In genomic region chr7:30909773-30910172, GRCm38 (mm10) we compare ENCODE assay signal across 36 mouse cellular contexts. TPM values are rescaled to one million over a fixed set of nuclear protein-coding genes. Genes with fewer than 3 reads are reported as not detected.
DNase-seq lines count a peak whose midpoint lies in the region; ATAC-seq and TF ChIP-seq lines count a peak whose summit lies in the region.
"Had no signal": no experiment of that assay in that cellular context is flagged by ENCODE, and none has a peak within 500 bp of the region (broad histone marks: within the 10 kb centered on the region; RNA-seq: fewer than 3 reads in every experiment).

No protein-coding gene starts in this region.

- 66% methylated on average over 6 of the region's 6 CpGs for WGBS in intestine, embryonic 16.5 days
- WGBS in intestine, postnatal 0 days = 44% methylated on average over 6 of the region's 6 CpGs
- WGBS in liver, embryonic 16.5 days (ENCODE audit: insufficient replicate concordance) = 40% methylated on average over 6 of the region's 6 CpGs
- WGBS in hindbrain, embryonic 16.5 days = 86% methylated on average over 6 of the region's 6 CpGs

- no peaks in the 10 kb centered on the region for H3K36me3 ChIP-seq in intestine, embryonic 16.5 days (ENCODE audit: control insufficient read depth, insufficient read depth, low read length)
- H3K36me3 ChIP-seq in intestine, postnatal 0 days (ENCODE audit: control insufficient read depth, insufficient read depth) = no peaks in the 10 kb centered on the region
- no peaks in the 10 kb centered on the region for H3K36me3 ChIP-seq in liver, embryonic 16.5 days (ENCODE audit: control insufficient read depth, insufficient read depth)
- no peaks in the 10 kb centered on the region for H3K36me3 ChIP-seq in hindbrain, embryonic 16.5 days (ENCODE audit: control insufficient read depth, insufficient read depth, low read length)
- H3K36me3 ChIP-seq: embryonic facial prominence, embryonic 13.5 days; heart, embryonic 10.5 days; heart, embryonic 15.5 days; hindbrain, embryonic 12.5 days; kidney, embryonic 15.5 days; limb, embryonic 12.5 days; lung, embryonic 15.5 days; midbrain, embryonic 12.5 days; stomach, embryonic 15.5 days had no signal

- no peak overlapping the region for H3K4me3 ChIP-seq in intestine, embryonic 16.5 days (ENCODE audit: low read length)
- H3K4me3 ChIP-seq in intestine, postnatal 0 days (ENCODE audit: low read depth, low read length) = no peak overlapping the region
- H3K4me3 ChIP-seq in liver, embryonic 16.5 days (ENCODE audit: low read depth, low read length) = no peak overlapping the region
- H3K4me3 ChIP-seq in hindbrain, embryonic 16.5 days (ENCODE audit: low read length) = no peak overlapping the region
- H3K4me3 ChIP-seq: embryonic facial prominence, embryonic 13.5 days; erythroblast, embryonic 14.5 days; heart, embryonic 15.5 days; hindbrain, embryonic 12.5 days; layer of hippocampus, adult 2 months; left cerebral cortex, adult 2 months; limb, embryonic 12.5 days; midbrain, embryonic 12.5 days; myocyte; stomach, embryonic 15.5 days had no signal

- no peak overlapping the region for H3K4me2 ChIP-seq in intestine, embryonic 16.5 days (ENCODE audit: low read depth, low read length)
- H3K4me2 ChIP-seq in intestine, postnatal 0 days (replicated peaks; ENCODE audit: low read depth) = no peak overlapping the region
- no peak overlapping the region for H3K4me2 ChIP-seq in liver, embryonic 16.5 days (ENCODE audit: low read depth, low read length)
- no peak overlapping the region for H3K4me2 ChIP-seq in hindbrain, embryonic 16.5 days (ENCODE audit: low read length)

- peak; percentile 51; the same call in 1 of the 2 replicates for ATAC-seq in intestine, embryonic 16.5 days
- ATAC-seq in intestine, postnatal 0 days = no peak
- peak; percentile 59 for ATAC-seq in liver, embryonic 16.5 days (ENCODE audit: low read depth)
- no peak for ATAC-seq in hindbrain, embryonic 16.5 days

- no peak overlapping the region for H3K27ac ChIP-seq in intestine, embryonic 16.5 days (ENCODE audit: low read length)
- H3K27ac ChIP-seq in intestine, postnatal 0 days (ENCODE audit: low read depth, low read length) = no peak overlapping the region
- H3K27ac ChIP-seq in liver, embryonic 16.5 days (ENCODE audit: low read length) = no peak overlapping the region
- H3K27ac ChIP-seq in hindbrain, embryonic 16.5 days (ENCODE audit: low read depth, low read length) = no peak overlapping the region
- H3K27ac ChIP-seq: embryonic facial prominence, embryonic 13.5 days; heart, embryonic 10.5 days; heart, embryonic 15.5 days; hindbrain, embryonic 12.5 days; kidney, embryonic 15.5 days; layer of hippocampus, adult 2 months; left cerebral cortex, adult 2 months; limb, embryonic 12.5 days; liver, embryonic 14.5 days; lung, embryonic 15.5 days; midbrain, embryonic 12.5 days; stomach, embryonic 15.5 days had no signal

- DNase-seq in T-cell, adult 2 months (ENCODE audit: low spot score) = peak; percentile 40
- peak; percentile 15 to 45 for DNase-seq in natural killer cell, adult 2 months (ENCODE audit: low spot score in 2 of 2)
- DNase-seq in thymus, postnatal 4 days = no peak
- no peak for DNase-seq in urinary bladder, adult 18-20 months (ENCODE audit: low spot score in 2 of 2)
- DNase-seq: adrenal gland, adult 8-10 months; cerebellum, adult 9-10 months; cerebellum, postnatal 36 days; embryo, embryonic 11 days; gastrocnemius, postnatal 10 days; heart, adult 11 months; kidney, adult 18-20 months; kidney, postnatal 25 days; right cerebral cortex, postnatal 25 days; thymus, postnatal 14 days had no signal

- no peaks in the 10 kb centered on the region for H3K9me3 ChIP-seq in intestine, embryonic 16.5 days (ENCODE audit: control insufficient read depth, low read length)
- no peaks in the 10 kb centered on the region for H3K9me3 ChIP-seq in intestine, postnatal 0 days (ENCODE audit: control insufficient read depth)
- no peaks in the 10 kb centered on the region for H3K9me3 ChIP-seq in liver, embryonic 16.5 days (replicated peaks; ENCODE audit: control insufficient read depth, low read length)
- no peaks in the 10 kb centered on the region for H3K9me3 ChIP-seq in hindbrain, embryonic 16.5 days (ENCODE audit: control insufficient read depth, low read length)
- H3K9me3 ChIP-seq: embryonic facial prominence, embryonic 13.5 days; heart, embryonic 10.5 days; heart, embryonic 15.5 days; hindbrain, embryonic 12.5 days; kidney, embryonic 15.5 days; limb, embryonic 12.5 days; lung, embryonic 15.5 days; megakaryocyte, embryonic 14.5 days; midbrain, embryonic 12.5 days; stomach, embryonic 15.5 days had no signal

- no peak overlapping the region for H3K9ac ChIP-seq in intestine, embryonic 16.5 days (ENCODE audit: low read depth, low read length)
- H3K9ac ChIP-seq in intestine, postnatal 0 days (ENCODE audit: low read depth, low read length) = no peak overlapping the region
- no peak overlapping the region for H3K9ac ChIP-seq in liver, embryonic 16.5 days (ENCODE audit: low read depth, low read length)
- no peak overlapping the region for H3K9ac ChIP-seq in hindbrain, embryonic 16.5 days (ENCODE audit: low read depth, low read length)
- H3K9ac ChIP-seq: embryonic facial prominence, embryonic 13.5 days; heart, embryonic 15.5 days; hindbrain, embryonic 12.5 days; kidney, embryonic 15.5 days; limb, embryonic 12.5 days; liver, embryonic 14.5 days; lung, embryonic 15.5 days; midbrain, embryonic 12.5 days; stomach, embryonic 15.5 days had no signal

- no peaks in the 10 kb centered on the region for H3K27me3 ChIP-seq in intestine, embryonic 16.5 days (replicated peaks; ENCODE audit: control insufficient read depth, insufficient read depth, low read length)
- no peaks in the 10 kb centered on the region for H3K27me3 ChIP-seq in intestine, postnatal 0 days (replicated peaks; ENCODE audit: control insufficient read depth, insufficient read depth, low read length)
- H3K27me3 ChIP-seq in liver, embryonic 16.5 days (ENCODE audit: control insufficient read depth, insufficient read depth, low read depth, low read length) = no peaks in the 10 kb centered on the region
- no peaks in the 10 kb centered on the region for H3K27me3 ChIP-seq in hindbrain, embryonic 16.5 days (replicated peaks; ENCODE audit: control insufficient read depth, insufficient read depth, low read length)
- H3K27me3 ChIP-seq: embryonic facial prominence, embryonic 13.5 days; stomach, embryonic 15.5 days had no signal

- peaks cover 5% of the 10 kb centered on the region; the same call in 1 of the 2 replicates for H3K4me1 ChIP-seq in intestine, embryonic 16.5 days (ENCODE audit: control insufficient read depth, insufficient read depth, low read length)
- 0 out of 2 replicates have a peak, but pooled peaks cover 2% of the 10 kb centered on the region for H3K4me1 ChIP-seq in intestine, postnatal 0 days (replicated peaks; ENCODE audit: control insufficient read depth, insufficient read depth, low read length)
- H3K4me1 ChIP-seq in liver, embryonic 16.5 days (ENCODE audit: control insufficient read depth, low read depth, low read length) = peaks cover 4% of the 10 kb centered on the region
- H3K4me1 ChIP-seq in hindbrain, embryonic 16.5 days (ENCODE audit: control insufficient read depth, insufficient read depth, low read depth, low read length) = 0 out of 2 replicates have a peak, but pooled peaks cover 2% of the 10 kb centered on the region

- no peak for TF ChIP-seq CTCF in intestine, postnatal 0 days (IDR thresholded peaks at IDR 0.05; ENCODE audit: low read depth)

RNA-seq across cellular contexts. Expression of gene Mag, which starts 4.9 kb away (rescaled TPM):
- polyA plus RNA-seq in intestine, embryonic 16.5 days (2015; fragmentation: Nextera tagmentation; extraction: Ambion mirVana) = 0.31 TPM in 2 replicates
- polyA plus RNA-seq in intestine, postnatal 0 days (2015; fragmentation: Nextera tagmentation; extraction: Ambion mirVana) = 0.18 and 0.31 TPM in 2 replicates
- polyA plus RNA-seq in liver, embryonic 16.5 days (2015; fragmentation: Nextera tagmentation; extraction: Ambion mirVana) = 0.16 and 0.27 TPM in 2 replicates
- 5.3 and 5.8 TPM in 2 replicates for polyA plus RNA-seq in hindbrain, embryonic 16.5 days (2015; fragmentation: Nextera tagmentation; extraction: Ambion mirVana)
- polyA plus RNA-seq: erythroblast, embryonic 14.5 days had no signal

RNA-seq across cellular contexts. Expression of gene Hamp2, which starts 14.7 kb away (rescaled TPM):
- polyA plus RNA-seq in intestine, embryonic 16.5 days (2015; fragmentation: Nextera tagmentation; extraction: Ambion mirVana) = not detected in 2 replicates
- not detected in 2 replicates for polyA plus RNA-seq in intestine, postnatal 0 days (2015; fragmentation: Nextera tagmentation; extraction: Ambion mirVana)
- not detected in 2 replicates for polyA plus RNA-seq in liver, embryonic 16.5 days (2015; fragmentation: Nextera tagmentation; extraction: Ambion mirVana)
- polyA plus RNA-seq in hindbrain, embryonic 16.5 days (2015; fragmentation: Nextera tagmentation; extraction: Ambion mirVana) = 0.44 TPM in 1 of 2 replicates, not detected in the other
- polyA plus RNA-seq: erythroblast, embryonic 14.5 days; forebrain, embryonic 11.5 days; heart, embryonic 10.5 days; heart, embryonic 15.5 days; hindbrain, embryonic 12.5 days; kidney, embryonic 15.5 days; limb, embryonic 12.5 days; liver, embryonic 14.5 days; lung, embryonic 15.5 days; midbrain, embryonic 12.5 days; midbrain, postnatal 0 days; myocyte; neural tube, embryonic 14.5 days; stomach, embryonic 15.5 days had no signal

RNA-seq across cellular contexts. Expression of gene Cd22, which starts 29.6 kb away (rescaled TPM):
- 0.62 and 0.70 TPM in 2 replicates for polyA plus RNA-seq in intestine, embryonic 16.5 days (2015; fragmentation: Nextera tagmentation; extraction: Ambion mirVana)
- 0.27 and 0.51 TPM in 2 replicates for polyA plus RNA-seq in intestine, postnatal 0 days (2015; fragmentation: Nextera tagmentation; extraction: Ambion mirVana)
- 0.74 and 1.4 TPM in 2 replicates for polyA plus RNA-seq in liver, embryonic 16.5 days (2015; fragmentation: Nextera tagmentation; extraction: Ambion mirVana)
- polyA plus RNA-seq in hindbrain, embryonic 16.5 days (2015; fragmentation: Nextera tagmentation; extraction: Ambion mirVana) = 0.26 TPM in 1 of 2 replicates, not detected in the other
- polyA plus RNA-seq: embryonic facial prominence, embryonic 13.5 days; erythroblast, embryonic 14.5 days; forebrain, embryonic 11.5 days; heart, embryonic 10.5 days; heart, embryonic 15.5 days; hindbrain, embryonic 12.5 days; midbrain, embryonic 12.5 days; myocyte; neural tube, embryonic 14.5 days had no signal

RNA-seq across cellular contexts. Expression of gene Hamp, which starts 34.1 kb away (rescaled TPM):
- polyA plus RNA-seq in intestine, embryonic 16.5 days (2015; fragmentation: Nextera tagmentation; extraction: Ambion mirVana) = not detected in 2 replicates
- polyA plus RNA-seq in intestine, postnatal 0 days (2015; fragmentation: Nextera tagmentation; extraction: Ambion mirVana) = 0.43 TPM in 1 of 2 replicates, not detected in the other
- polyA plus RNA-seq in liver, embryonic 16.5 days (2015; fragmentation: Nextera tagmentation; extraction: Ambion mirVana) = 10.4 and 17.5 TPM in 2 replicates
- polyA plus RNA-seq in hindbrain, embryonic 16.5 days (2015; fragmentation: Nextera tagmentation; extraction: Ambion mirVana) = not detected in 2 replicates
- polyA plus RNA-seq: embryonic facial prominence, embryonic 13.5 days; erythroblast, embryonic 14.5 days; forebrain, embryonic 11.5 days; heart, embryonic 10.5 days; heart, embryonic 15.5 days; hindbrain, embryonic 12.5 days; kidney, embryonic 15.5 days; limb, embryonic 12.5 days; lung, embryonic 15.5 days; midbrain, embryonic 12.5 days; midbrain, postnatal 0 days; myocyte; neural tube, embryonic 14.5 days had no signal

RNA-seq across cellular contexts. Expression of gene Usf2, which starts 46.8 kb away (rescaled TPM):
- 12.9 and 13.3 TPM in 2 replicates for polyA plus RNA-seq in intestine, embryonic 16.5 days (2015; fragmentation: Nextera tagmentation; extraction: Ambion mirVana)
- 13.3 and 15.0 TPM in 2 replicates for polyA plus RNA-seq in intestine, postnatal 0 days (2015; fragmentation: Nextera tagmentation; extraction: Ambion mirVana)
- 7.9 and 9.0 TPM in 2 replicates for polyA plus RNA-seq in liver, embryonic 16.5 days (2015; fragmentation: Nextera tagmentation; extraction: Ambion mirVana)
- polyA plus RNA-seq in hindbrain, embryonic 16.5 days (2015; fragmentation: Nextera tagmentation; extraction: Ambion mirVana) = 25.7 and 27.3 TPM in 2 replicates

Comparison
In these comparisons a context has a peak if more than half of its experiments do, and no peak if none do; other contexts are left out.
1. ATAC-seq: peak in intestine, embryonic 16.5 days (single experiment) and liver, embryonic 16.5 days (single experiment); none in intestine, postnatal 0 days (single experiment) and hindbrain, embryonic 16.5 days (single experiment).
2. DNase-seq: peak in T-cell, adult 2 months (single experiment) and natural killer cell, adult 2 months (2 of 2); none in thymus, postnatal 4 days (single experiment) and urinary bladder, adult 18-20 months (0 of 2).